Mouse (Mus musculus): Measurements from ENCODE around the gene F5.

GRCm38 (mm10) chr1:164252551-164252950 is 100.9 kb downstream of the F5 start:
- no peak for TF ChIP-seq CTCF (IDR thresholded peaks at IDR 0.05; ENCODE audit: low read depth, low read length)
- TF ChIP-seq EP300 (IDR thresholded peaks at IDR 0.05; ENCODE audit: insufficient read depth, low read depth, low read length) = no peak
- TF ChIP-seq POLR2A (IDR thresholded peaks at IDR 0.05; ENCODE audit: insufficient read depth, low read length) = no peak

Measured in ES-Bruce4 (cell line).